Mouse (Mus musculus) neural tube, embryonic 13.5 days (tissue): ENCODE results near the gene Kazn. TPM values are rescaled to one million over a fixed set of nuclear protein-coding genes. Genes with fewer than 3 reads are reported as not detected.

ENCODE experiments used
- ATAC-seq: fragments of 200-750 bp; cut with Nextera tagmentation; 2 replicates; pipeline ENCODE4 v1.8.0; 2017; ENCODE audit warnings: low read depth, mild to moderate bottlenecking, moderate TSS enrichment, moderate library complexity
- H3K27ac ChIP-seq: fragments of 300-500 bp; sonication (generic); replicated peaks from 2 replicates; pipeline ENCODE4 v1.5.1; 2015; ENCODE audit warnings: moderate library complexity, mild to moderate bottlenecking, inconsistent platforms
- H3K27me3 ChIP-seq: fragments of 300-500 bp; sonication (generic); 2 replicates; pipeline ENCODE4 v1.6.1; 2015; ENCODE audit warnings: mild to moderate bottlenecking, inconsistent platforms
- H3K36me3 ChIP-seq: fragments of 300-500 bp; sonication (generic); 2 replicates; pipeline ENCODE4 v1.6.1; 2015; ENCODE audit warnings: mild to moderate bottlenecking, inconsistent platforms
- H3K4me1 ChIP-seq: fragments of 300-500 bp; sonication (generic); replicated peaks from 2 replicates; pipeline ENCODE4 v1.6.1; 2015; ENCODE audit warnings: inconsistent platforms
- H3K4me2 ChIP-seq: fragments of 300-500 bp; sonication (generic); 2 replicates; pipeline ENCODE4 v1.6.1; 2015; ENCODE audit warnings: inconsistent platforms, mild to moderate bottlenecking, moderate library complexity
- H3K4me3 ChIP-seq: fragments of 300-500 bp; sonication (generic); 2 replicates; pipeline ENCODE4 v1.5.1; 2015; ENCODE audit warnings: mild to moderate bottlenecking, inconsistent platforms
- H3K9ac ChIP-seq: fragments of 300-500 bp; sonication (generic); 2 replicates; pipeline ENCODE4 v1.6.1; 2015; ENCODE audit warnings: moderate library complexity, mild to moderate bottlenecking, inconsistent platforms
- H3K9me3 ChIP-seq: fragments of 300-500 bp; sonication (generic); 2 replicates; pipeline ENCODE4 v1.6.1; 2016; ENCODE audit warnings: inconsistent platforms
- WGBS: fragments of 180-500 bp; shearing (Covaris S2); methylation state at CpG from one replicate; pipeline ENCODE4 v1.1.7; 2015; 5-methylcytosine and 5-hydroxymethylcytosine counted together
- polyA plus RNA-seq: library from polyadenylated mRNA; unstranded; fragments of >200 nt; fragmentation: Nextera tagmentation; extraction: Ambion mirVana; gene quantifications from 2 replicates; pipeline ENCODE4 v1.2.1, GENCODE M21; 2015

Gene Kazn
- polyA plus RNA-seq, 1 experiment from 2014 or later: 18.9 TPM

DNA sequence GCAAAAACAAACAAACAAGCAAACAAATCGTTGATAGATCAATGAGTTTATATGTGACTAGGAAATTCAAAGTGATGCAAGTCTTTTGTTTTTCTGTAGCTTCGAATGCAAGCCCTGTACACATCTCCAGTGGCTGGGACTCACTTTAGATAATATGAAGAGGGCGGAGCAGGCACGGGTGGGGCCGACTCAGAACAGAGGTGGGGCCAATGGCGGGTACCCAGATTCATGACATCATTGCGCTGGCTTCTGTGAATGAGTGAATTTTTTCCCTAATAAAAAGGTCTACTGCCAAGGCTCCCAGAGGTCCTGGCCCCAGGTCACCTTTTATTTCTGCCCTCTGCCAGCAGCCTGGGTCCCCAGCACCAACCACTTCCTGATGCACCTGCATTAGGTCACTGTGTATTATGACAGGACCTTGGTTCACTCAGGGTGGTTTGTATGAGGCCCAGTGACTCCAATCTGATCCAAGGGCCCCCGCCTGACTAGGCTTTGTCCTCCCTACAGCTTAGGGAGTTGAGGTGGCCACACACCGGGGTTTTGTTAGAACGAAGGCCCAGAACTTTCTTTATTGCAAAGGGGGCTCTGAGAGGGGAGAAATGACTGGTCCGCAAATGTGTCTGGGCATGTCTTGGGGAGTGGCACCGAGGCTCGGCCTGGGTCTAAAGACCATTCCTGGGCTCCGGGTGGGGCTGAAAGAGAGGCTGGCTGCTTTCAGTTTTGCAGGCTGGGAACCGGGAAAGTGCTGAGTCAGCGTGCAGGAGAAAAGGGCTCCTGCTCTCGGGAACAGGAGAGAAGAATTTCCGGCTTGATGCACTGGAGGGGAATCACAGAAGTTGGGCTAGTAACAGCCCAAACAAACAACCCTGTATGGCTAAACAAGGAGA lies 68.1 kb downstream of the Kazn start:
- WGBS: 61% methylated on average over 18 of the region's 18 CpGs
- Histone ChIP-seq H3K4me3 (no peak overlapping the region), H3K4me2 (no peak overlapping the region), H3K9me3 (no peaks in the 10 kb centered on the region), H3K27ac (no peak overlapping the region), H3K27me3 (no peaks in the 10 kb centered on the region), H3K36me3 (no peaks in the 10 kb centered on the region), H3K4me1 (peaks cover 40% of the 10 kb centered on the region), H3K9ac (no peak overlapping the region)
- ATAC-seq: no peak

GRCm38 (mm10) chr4:142169636-142170035 lies 69.6 kb downstream of the Kazn start:
- no peaks in the 10 kb centered on the region for H3K36me3 ChIP-seq
- H3K4me3 ChIP-seq: no peak overlapping the region
- no peak overlapping the region for H3K4me2 ChIP-seq
- no peak overlapping the region for H3K9ac ChIP-seq
- no peaks in the 10 kb centered on the region for H3K27me3 ChIP-seq
- ATAC-seq: no peak
- H3K9me3 ChIP-seq: no peaks in the 10 kb centered on the region
- 57% methylated on average over 4 of the region's 4 CpGs for WGBS
- H3K27ac ChIP-seq: no peak overlapping the region
- peaks cover 44% of the 10 kb centered on the region for H3K4me1 ChIP-seq

GRCm38 (mm10) chr4:142168352-142168751 lies 70.8 kb downstream of the Kazn start:
- Histone ChIP-seq H3K36me3 (no peaks in the 10 kb centered on the region), H3K9ac (no peak overlapping the region), H3K27ac (no peak overlapping the region), H3K4me3 (no peak overlapping the region), H3K27me3 (no peaks in the 10 kb centered on the region), H3K4me2 (no peak overlapping the region), H3K9me3 (no peaks in the 10 kb centered on the region), H3K4me1 (peaks cover 39% of the 10 kb centered on the region)
- WGBS: 85% methylated on average over 7 of the region's 7 CpGs
- ATAC-seq: no peak

- H3K27me3 ChIP-seq: no peaks in the 10 kb centered on the region
- H3K4me3 ChIP-seq: no peak overlapping the region
- 12% methylated on average over 18 of the region's 18 CpGs for WGBS
- no peak overlapping the region; the same call in 1 of the 2 replicates for H3K27ac ChIP-seq
- H3K36me3 ChIP-seq: no peaks in the 10 kb centered on the region
- H3K9me3 ChIP-seq: peaks cover 10% of the 10 kb centered on the region; the same call in 1 of the 2 replicates
- peaks cover 18% of the 10 kb centered on the region for H3K4me1 ChIP-seq
- no peak overlapping the region for H3K4me2 ChIP-seq
- H3K9ac ChIP-seq: peak overlapping the region; percentile 17; the same call in 1 of the 2 replicates
- no peak for ATAC-seq
Measured at GRCm38 (mm10) chr4:142165835-142166701, 73.1 kb downstream of the Kazn start.

- Histone ChIP-seq H3K9ac (no peak overlapping the region), H3K4me1 (peaks cover 16% of the 10 kb centered on the region), H3K9me3 (peaks cover 10% of the 10 kb centered on the region; the same call in 1 of the 2 replicates), H3K36me3 (no peaks in the 10 kb centered on the region), H3K4me2 (no peak overlapping the region), H3K27ac (no peak overlapping the region), H3K27me3 (no peaks in the 10 kb centered on the region), H3K4me3 (no peak overlapping the region)
- no peak for ATAC-seq
- 54% methylated on average over 5 of the region's 5 CpGs for WGBS
Measured at GRCm38 (mm10) chr4:142165363-142165762, 73.8 kb downstream of the Kazn start.

- no peak overlapping the region for H3K4me3 ChIP-seq
- 65% methylated on average over 4 of the region's 4 CpGs for WGBS
- H3K4me2 ChIP-seq: no peak overlapping the region
- no peak overlapping the region for H3K27ac ChIP-seq
- no peak for ATAC-seq
- H3K9ac ChIP-seq: no peak overlapping the region
- H3K36me3 ChIP-seq: no peaks in the 10 kb centered on the region
- peaks cover 10% of the 10 kb centered on the region; the same call in 1 of the 2 replicates for H3K9me3 ChIP-seq
- H3K4me1 ChIP-seq: peaks cover 16% of the 10 kb centered on the region
- no peaks in the 10 kb centered on the region for H3K27me3 ChIP-seq
Measured at GRCm38 (mm10) chr4:142164386-142164785, 74.8 kb downstream of the Kazn start.

DNA sequence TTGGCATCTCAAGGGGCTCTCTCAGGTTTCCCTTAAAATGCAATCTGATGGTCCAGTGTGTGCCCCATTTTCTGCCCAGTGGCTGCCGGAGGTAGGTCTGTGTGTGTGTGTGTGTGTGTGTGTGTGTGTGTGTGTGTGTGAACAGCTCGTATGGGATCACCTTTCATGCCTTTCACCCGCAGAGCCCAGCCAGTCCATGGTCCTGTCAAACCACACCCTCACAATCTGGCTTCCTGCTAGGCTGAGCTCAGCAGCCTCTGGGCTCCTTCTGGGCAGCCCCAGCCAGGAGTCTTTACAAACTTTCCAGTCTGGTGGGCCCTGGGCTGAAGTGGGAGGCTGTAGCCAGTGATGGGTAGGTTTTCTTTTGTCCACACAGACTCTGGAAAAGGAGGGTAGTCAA lies 75.3 kb downstream of the Kazn start:
- ATAC-seq: no peak
- H3K9me3 ChIP-seq: peaks cover 10% of the 10 kb centered on the region; the same call in 1 of the 2 replicates
- no peak overlapping the region for H3K9ac ChIP-seq
- H3K4me3 ChIP-seq: no peak overlapping the region
- peaks cover 22% of the 10 kb centered on the region for H3K4me1 ChIP-seq
- H3K4me2 ChIP-seq: no peak overlapping the region
- no peak overlapping the region for H3K27ac ChIP-seq
- H3K27me3 ChIP-seq: no peaks in the 10 kb centered on the region
- 55% methylated on average over 3 of the region's 3 CpGs for WGBS
- H3K36me3 ChIP-seq: no peaks in the 10 kb centered on the region

- Histone ChIP-seq H3K4me3 (no peak overlapping the region), H3K9me3 (peaks cover 10% of the 10 kb centered on the region; the same call in 1 of the 2 replicates), H3K9ac (no peak overlapping the region), H3K4me2 (no peak overlapping the region), H3K36me3 (peaks cover 2% of the 10 kb centered on the region; the same call in 1 of the 2 replicates), H3K4me1 (peaks cover 22% of the 10 kb centered on the region), H3K27me3 (no peaks in the 10 kb centered on the region), H3K27ac (no peak overlapping the region)
- 87% methylated on average over 9 of the region's 9 CpGs for WGBS
- ATAC-seq: no peak
Measured at GRCm38 (mm10) chr4:142162729-142163128, 76.5 kb downstream of the Kazn start.

DNA sequence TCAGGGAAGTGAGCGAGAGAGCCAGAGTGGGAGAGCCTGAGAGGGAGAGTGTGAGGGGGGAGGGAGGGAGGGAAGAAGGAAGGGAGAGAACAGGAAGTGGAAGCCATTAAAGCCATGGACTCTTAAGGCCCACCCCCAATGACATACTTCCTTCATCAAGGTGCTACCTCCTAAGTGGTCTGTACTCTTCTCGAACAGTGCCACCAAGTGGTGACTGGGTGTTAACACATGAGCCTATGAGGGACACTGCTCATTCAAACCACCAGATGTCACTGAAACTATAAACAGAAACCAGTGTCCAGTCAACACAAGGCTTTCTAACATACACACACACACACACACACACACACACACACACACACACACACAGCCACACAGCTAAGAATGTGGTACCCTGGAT lies 77.1 kb downstream of the Kazn start:
- Histone ChIP-seq H3K4me3 (no peak overlapping the region), H3K9ac (no peak overlapping the region), H3K27ac (no peak overlapping the region), H3K4me1 (peaks cover 22% of the 10 kb centered on the region), H3K36me3 (peaks cover 5% of the 10 kb centered on the region; the same call in 1 of the 2 replicates), H3K4me2 (no peak overlapping the region), H3K27me3 (no peaks in the 10 kb centered on the region), H3K9me3 (peaks cover 10% of the 10 kb centered on the region; the same call in 1 of the 2 replicates)
- WGBS: 96% methylated on average over 2 of the region's 2 CpGs
- no peak for ATAC-seq

- Histone ChIP-seq H3K9ac (no peak overlapping the region), H3K4me1 (peaks cover 11% of the 10 kb centered on the region; the same call in 1 of the 2 replicates), H3K4me2 (no peak overlapping the region), H3K9me3 (peaks cover 10% of the 10 kb centered on the region; the same call in 1 of the 2 replicates), H3K27me3 (no peaks in the 10 kb centered on the region), H3K27ac (no peak overlapping the region), H3K4me3 (no peak overlapping the region), H3K36me3 (peaks cover 5% of the 10 kb centered on the region; the same call in 1 of the 2 replicates)
- no peak for ATAC-seq
- 43% methylated on average over 8 of the region's 8 CpGs for WGBS
Measured at GRCm38 (mm10) chr4:142160041-142160440, 79.2 kb downstream of the Kazn start.

DNA sequence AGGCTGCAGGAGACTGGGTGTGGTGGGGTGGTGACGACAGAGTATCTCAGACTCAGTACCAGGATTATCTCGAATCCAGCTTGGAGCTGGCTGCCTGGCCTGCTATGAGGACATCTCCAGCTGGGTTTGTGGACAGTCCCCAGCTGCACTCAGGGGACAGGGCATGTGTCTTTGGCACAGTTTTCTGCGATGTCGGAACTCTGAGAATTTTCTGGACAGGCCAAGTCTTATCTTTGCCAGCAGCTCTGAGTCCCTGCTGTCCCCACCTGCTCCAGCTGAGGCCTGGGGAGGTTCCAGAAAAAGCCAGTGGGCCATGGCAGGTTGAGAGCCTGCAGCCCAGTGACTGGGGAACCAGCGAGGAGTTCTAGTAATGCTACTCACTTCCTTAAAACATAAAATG lies 82.7 kb downstream of the Kazn start:
- no peaks in the 10 kb centered on the region for H3K27me3 ChIP-seq
- H3K4me2 ChIP-seq: no peak overlapping the region
- H3K9ac ChIP-seq: no peak overlapping the region
- H3K9me3 ChIP-seq: no peaks in the 10 kb centered on the region
- peaks cover 5% of the 10 kb centered on the region; the same call in 1 of the 2 replicates for H3K36me3 ChIP-seq
- no peak overlapping the region for H3K4me3 ChIP-seq
- H3K4me1 ChIP-seq: peaks cover 9% of the 10 kb centered on the region; the same call in 1 of the 2 replicates
- 91% methylated on average over 5 of the region's 5 CpGs for WGBS
- no peak for ATAC-seq
- H3K27ac ChIP-seq: no peak overlapping the region

DNA sequence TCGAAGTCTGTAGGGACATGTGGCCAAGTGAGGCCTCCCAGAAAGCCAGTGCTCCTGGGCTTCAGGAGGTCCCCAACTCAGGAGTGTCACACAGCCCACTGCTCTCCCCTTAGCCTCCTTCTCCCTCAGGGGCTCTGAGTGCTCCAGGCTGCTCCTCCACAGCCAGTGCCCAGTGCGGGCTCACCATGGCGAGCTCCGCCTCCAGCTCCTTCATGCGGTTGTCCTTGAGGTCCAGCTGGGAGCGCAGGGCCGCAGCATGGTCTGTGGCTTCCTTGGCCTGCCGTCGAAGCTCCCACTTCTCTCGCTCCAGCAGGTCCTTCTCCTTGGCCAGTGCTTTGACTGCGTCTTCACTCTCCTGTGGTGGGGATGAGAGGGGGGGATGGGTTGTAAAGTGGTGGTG lies 85.0 kb downstream of the Kazn start:
- ATAC-seq: no peak
- peaks cover 7% of the 10 kb centered on the region; the same call in 1 of the 2 replicates for H3K4me1 ChIP-seq
- H3K9ac ChIP-seq: no peak overlapping the region
- peaks cover 5% of the 10 kb centered on the region; the same call in 1 of the 2 replicates for H3K36me3 ChIP-seq
- WGBS: 70% methylated on average over 11 of the region's 11 CpGs
- H3K4me2 ChIP-seq: no peak overlapping the region
- H3K4me3 ChIP-seq: no peak overlapping the region
- H3K27ac ChIP-seq: no peak overlapping the region
- H3K9me3 ChIP-seq: no peaks in the 10 kb centered on the region
- H3K27me3 ChIP-seq: no peaks in the 10 kb centered on the region
